Mouse (Mus musculus) MEL-GATA-1-ER (cell line): Measurements from ENCODE around the gene Mki67.

Experiments
- DNase-seq: peaks from one replicate; pipeline ENCODE4 v3.0.0-alpha.2; 2012; ENCODE audit warnings: low read depth; ENCODE audit errors: extremely low read depth

The Mki67 gene

DNA sequence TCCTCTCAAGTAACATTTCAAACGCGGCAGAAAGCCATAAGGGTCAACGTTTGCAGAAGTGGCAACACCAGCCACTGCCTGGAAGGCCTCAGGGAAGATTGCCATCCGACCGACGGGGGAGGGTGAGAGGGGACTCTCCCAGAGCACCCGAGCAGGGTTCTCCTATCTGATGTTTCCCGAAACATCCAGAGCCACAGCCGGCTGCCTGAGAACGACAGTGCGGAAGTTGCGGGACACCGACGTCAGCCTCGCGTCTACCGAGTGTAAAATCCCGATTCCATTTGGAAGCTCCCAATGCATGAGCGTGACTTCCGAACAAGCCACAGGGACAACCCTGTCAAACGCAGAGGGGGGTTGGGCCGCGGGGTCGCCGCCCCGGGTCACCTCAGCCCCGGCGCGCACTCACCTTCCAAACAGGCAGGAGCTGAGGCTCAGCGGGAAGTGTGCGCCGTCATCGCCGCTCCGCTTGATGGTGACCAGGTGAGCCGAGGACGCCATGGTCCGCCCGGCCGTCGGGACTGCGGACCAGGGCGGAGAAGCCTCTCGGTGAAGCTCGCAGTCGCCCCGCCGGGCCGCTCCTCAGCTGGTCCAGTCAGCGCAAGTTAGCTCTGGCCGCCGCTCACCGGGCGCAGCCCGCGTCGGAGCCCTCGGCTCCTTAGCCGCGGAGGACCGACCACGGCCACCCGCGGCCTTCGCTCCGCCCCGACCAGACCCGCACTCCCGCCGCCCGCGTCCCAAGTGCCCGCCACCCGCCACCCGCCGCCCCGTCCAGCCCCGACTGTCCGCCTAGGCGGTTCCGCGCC, at the start of gene Mki67:
TSS of gene Mki67 (minus strand) at position 720 of the 803 bp plus-strand sequence.
- no peak for DNase-seq

DNA sequence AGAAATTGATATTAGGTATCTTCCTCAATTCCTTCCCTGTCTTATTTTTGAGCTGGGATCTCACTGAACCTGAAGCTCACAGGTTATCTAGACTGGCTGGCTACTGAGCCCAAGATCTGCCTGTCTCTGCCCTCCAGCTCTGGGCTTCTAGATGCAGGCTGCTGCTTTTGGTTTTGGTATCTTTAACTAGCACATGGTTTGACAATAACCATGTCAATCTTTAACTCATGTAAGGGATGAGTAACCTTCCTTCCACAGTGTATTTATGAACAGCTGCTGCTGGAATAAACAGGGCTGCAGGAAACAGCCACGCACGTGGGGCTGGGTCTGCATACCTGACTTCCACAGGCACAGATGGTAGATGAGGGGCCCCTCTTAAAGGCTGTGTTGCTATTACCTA, 47.1 kb upstream of the Mki67 start:
- DNase-seq = no peak

DNA sequence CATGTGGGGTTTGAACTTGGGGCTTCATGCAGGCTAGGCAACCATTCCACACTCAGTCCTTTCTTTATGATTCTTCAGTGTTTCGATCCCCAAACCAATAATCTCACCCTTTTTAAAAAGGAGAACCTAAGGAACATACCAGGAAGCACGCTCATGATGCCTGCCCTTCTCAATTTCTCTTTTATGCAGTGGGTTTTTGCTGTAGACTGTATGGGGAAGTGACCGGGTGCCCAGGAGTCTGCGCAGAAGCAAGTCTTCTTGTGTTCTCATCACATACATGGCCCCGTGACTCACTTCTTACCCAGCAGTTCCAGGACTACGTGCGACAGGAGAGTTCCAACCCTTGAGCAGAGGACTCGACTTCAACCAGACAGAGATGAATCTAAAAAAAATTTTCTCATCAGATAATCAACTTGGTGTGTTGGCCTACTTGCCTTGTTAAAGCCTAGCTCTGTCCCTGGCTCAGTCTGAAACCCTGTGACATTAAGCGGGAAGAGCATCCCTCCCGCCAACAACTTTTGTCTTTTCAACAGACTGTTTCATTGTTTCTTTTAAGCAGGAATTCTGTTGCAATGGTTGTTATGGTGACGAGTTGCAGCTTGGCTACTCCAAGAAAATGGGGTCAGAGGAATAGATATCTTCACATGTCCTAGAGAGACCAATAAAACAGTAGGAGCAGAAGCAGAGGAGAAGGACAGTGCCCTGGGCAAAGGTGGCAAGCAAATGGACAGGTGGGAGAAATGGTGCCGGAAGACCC, 42.8 kb upstream of the Mki67 start:
- no peak for DNase-seq

GRCm38 (mm10) chr7:135758171-135758570, 42.0 kb upstream of the Mki67 start:
- DNase-seq = no peak

GRCm38 (mm10) chr7:135756984-135757586, 40.9 kb upstream of the Mki67 start:
- DNase-seq = no peak

GRCm38 (mm10) chr7:135748986-135749385, 32.8 kb upstream of the Mki67 start:
- peak; percentile 19 for DNase-seq

- DNase-seq = no peak
These were observed 30.9 kb upstream of the Mki67 start for GRCm38 (mm10) chr7:135747072-135747471.

DNA sequence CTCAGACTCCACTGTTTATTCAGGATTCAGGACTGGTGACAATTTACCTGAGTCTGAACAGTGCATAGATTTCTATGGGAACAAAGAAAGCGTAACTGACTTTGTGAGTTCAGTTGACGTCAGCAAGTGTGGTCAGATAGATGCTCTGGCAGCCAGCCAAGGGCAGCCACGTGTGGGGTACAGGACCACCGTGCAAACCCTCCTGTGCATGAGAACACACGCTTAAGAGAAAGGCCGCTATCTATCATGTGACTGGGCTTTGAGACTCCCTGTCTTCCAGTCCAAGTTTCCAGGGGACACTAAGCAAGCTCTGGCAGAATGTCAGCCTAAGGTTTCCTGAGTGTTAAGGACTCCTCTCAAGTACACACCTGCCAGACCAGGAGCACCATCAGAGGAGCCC, 30.4 kb upstream of the Mki67 start:
- no peak for DNase-seq

GRCm38 (mm10) chr7:135745091-135745490, 28.9 kb upstream of the Mki67 start:
- no peak for DNase-seq

DNA sequence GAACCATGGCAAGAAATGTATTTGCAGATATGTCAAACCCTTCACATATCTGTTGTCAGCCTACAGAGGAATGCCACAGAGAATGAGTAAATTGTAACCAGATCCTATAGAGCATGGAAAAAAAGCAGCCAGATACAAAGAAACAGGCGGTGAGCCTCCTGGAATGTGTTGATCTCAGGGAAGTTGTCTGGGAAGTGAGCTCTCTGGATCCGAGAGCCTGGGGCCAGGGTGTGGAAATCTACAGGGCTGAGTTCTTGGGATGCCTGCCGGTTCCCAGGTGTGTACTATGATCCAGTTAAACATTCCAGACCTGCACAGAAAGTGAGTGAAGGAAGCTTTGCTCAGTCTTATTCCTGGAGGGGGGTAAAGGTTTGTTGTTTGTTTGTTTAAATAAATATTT, 24.3 kb upstream of the Mki67 start:
- DNase-seq = no peak

DNA sequence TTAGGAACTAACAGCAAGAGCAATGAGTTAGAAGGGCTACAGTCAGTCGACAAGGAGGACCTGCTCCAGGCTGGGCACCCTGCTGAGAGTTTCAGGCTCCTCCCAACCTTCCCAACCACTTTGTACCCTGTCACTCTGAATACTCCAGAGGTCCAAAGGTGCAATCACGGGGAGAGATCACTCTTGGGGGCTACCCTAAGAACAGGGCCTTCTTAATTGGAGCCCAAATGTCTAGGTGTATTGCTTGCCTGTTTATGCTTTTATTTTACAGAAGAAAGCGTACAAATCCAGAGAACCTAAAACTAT, 20.4 kb upstream of the Mki67 start:
- DNase-seq = no peak

DNA sequence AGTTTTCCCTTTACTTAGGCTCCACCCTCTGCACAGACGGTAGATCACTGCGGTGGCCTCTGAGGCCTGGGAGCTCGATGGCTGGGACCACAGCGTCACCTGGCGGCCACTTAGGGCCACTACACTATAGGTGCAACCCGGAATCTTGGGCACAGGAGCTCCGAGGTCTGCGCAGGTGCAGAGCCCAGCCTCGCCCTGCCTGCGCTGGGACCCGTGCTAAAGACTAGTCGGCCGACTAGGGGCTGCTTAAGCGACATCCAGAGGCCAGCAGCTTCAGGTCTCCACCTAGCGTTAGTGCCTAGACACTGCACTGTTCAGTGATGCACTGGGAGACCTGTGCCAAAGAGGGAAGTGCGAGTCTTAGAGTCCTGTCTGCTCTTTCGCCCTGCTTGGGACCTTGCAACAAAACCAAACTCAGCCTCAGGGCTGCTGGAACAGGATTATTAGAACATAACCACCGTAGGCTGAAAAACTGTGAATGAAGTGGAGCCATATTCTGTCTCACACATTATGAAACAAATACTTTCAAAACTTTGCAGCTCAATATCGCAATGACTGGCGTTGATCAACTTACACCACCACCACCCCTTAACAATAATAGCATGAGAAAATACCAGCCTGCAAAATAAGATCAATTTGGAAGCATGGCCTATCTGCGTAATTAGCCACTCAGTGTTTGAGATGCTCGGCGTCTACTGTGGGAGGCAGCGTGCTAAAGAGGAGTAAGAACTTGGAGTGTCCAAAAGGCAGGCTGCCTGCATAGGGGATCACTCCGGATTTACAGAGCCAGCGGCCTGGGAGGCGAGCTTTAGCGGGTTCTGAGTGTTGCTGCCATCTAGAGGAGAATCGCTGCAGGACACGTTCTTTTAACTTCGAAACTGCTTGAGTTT, 19.8 kb upstream of the Mki67 start:
- DNase-seq = peak; percentile 90

DNA sequence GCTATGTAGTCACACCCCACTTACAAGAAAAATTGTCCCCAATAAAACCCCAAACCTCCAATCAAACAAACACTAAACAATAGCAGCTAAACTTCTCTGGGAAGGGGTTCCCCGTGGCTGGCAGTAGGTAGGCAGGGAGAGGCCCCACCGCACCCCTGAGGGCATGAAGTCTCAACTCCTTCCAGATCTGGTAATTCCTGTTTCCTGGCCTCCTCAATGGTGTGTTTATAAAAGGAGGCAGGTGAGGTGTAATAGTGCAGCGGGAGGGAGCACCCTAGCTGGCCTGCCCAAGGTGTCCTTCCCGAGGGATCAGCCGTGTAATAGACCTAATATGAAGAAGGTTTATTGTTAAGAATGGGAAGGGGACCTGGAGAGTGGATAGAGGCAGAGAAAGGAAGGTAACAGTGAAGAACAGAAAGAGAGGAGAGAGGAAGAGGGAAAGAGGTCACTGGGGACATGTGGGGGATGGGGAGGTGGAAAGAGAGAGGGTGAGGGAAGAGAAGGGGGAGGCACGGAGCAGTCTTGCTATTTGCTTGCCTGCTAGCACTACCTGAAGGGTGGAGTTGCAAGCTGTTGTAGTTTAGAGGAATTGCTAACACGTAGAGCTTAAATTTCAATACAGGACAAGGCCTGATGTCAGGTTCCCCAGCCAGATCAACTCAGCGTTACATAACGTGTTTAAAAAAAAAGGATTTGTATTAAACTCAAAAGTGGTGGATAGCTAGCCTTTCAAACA, 18.9 kb upstream of the Mki67 start:
- no peak for DNase-seq

DNA sequence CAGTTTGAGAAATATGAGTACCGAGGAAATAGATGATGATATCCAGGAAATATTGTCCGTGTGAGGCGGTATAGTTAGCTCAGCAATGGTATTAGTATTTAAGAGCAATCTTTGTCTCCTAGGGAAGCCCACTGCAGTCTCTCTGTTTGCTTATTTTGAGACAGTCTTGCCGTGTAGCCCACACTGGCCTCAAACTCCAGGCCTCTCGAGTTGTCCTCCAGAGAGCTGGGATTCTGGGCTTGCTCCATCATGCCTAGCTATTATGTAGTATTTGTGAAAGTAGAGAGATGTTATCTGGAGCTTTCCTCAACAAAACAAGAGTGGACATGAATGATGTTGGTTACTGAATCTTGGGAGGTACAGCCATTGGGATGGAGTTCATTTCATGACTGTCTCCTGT, 18.2 kb upstream of the Mki67 start:
- DNase-seq = no peak

- no peak for DNase-seq
These were observed 11.9 kb upstream of the Mki67 start for GRCm38 (mm10) chr7:135728038-135728437.

- DNase-seq = no peak
These were observed 10.5 kb upstream of the Mki67 start for GRCm38 (mm10) chr7:135726707-135727106.

GRCm38 (mm10) chr7:135723672-135724341, 7.6 kb upstream of the Mki67 start:
- DNase-seq = no peak

GRCm38 (mm10) chr7:135722011-135722838, 6.1 kb upstream of the Mki67 start:
- DNase-seq = no peak

- DNase-seq = peak; percentile 86
These were observed 5.4 kb upstream of the Mki67 start for GRCm38 (mm10) chr7:135721436-135721992.
